Comparison of ENCODE assay signal across 8 mouse cellular contexts in the genomic region with DNA sequence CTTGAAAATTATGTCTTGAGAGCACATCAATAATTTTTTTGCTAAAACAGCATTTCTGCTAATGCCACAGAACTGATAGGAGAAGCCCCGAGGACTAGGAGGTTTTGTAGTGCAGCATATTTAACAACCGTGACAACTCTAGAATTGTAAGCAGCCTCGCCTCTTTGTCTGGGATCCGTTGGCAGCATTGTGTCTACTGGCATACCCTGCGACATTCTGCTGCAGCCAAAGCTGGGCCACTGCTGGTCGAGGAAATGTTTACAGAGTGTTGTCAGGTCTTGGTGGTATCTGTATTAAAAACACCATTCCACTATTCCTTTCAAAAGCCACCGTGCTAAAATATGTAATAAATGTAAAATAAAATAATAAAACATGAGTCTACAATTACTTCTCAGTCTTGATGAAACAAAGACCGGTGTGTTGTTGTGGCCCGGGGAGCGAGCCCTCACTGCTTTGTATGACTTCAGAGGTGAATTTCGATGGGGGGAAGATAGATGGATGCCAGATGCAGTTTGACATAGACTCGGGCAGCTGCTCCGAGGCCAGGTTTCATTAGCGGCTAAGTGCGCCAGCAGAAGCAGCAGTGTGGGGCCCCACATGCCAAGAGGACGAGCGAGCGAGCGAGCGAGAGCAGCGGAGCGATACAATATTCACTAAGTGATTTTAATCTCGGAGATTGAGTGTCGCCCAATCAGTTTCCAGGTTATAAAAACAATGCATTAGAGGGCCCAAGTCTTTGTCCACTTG.
A peak's percentile ranks its signal among the peaks of the same experiment; 100 is the strongest.
DNase-seq lines count a peak whose midpoint lies in the region; ATAC-seq and TF ChIP-seq lines count a peak whose summit lies in the region.

No protein-coding gene starts in this region.

- no peaks in the 10 kb centered on the region for H3K9me3 ChIP-seq in limb, embryonic 12.5 days

- H3K4me3 ChIP-seq in limb, embryonic 12.5 days (replicated peaks), result no peak overlapping the region
- H3K4me3 ChIP-seq in thymus, adult 2 months (ENCODE audit: control insufficient read depth, insufficient read depth, low read length), result no peak overlapping the region

- H3K36me3 ChIP-seq in limb, embryonic 12.5 days, result no peaks in the 10 kb centered on the region
- H3K36me3 ChIP-seq in thymus, adult 2 months (ENCODE audit: control insufficient read depth, insufficient read depth, low read length), result no peaks in the 10 kb centered on the region

- peak overlapping the region; percentile 77 for H3K27ac ChIP-seq in limb, embryonic 12.5 days
- H3K27ac ChIP-seq in thymus, adult 2 months (ENCODE audit: control insufficient read depth, insufficient read depth, low read length), result no peak overlapping the region

- H3K9ac ChIP-seq in limb, embryonic 12.5 days (replicated peaks), result no peak overlapping the region

- TF ChIP-seq POLR2A in thymus, adult 2 months (IDR thresholded peaks at IDR 0.05; ENCODE audit: control insufficient read depth, extremely low read depth, insufficient read depth, low read length, poor library complexity), result no peak

- peaks cover 16% of the 10 kb centered on the region for H3K4me1 ChIP-seq in limb, embryonic 12.5 days (replicated peaks)
- H3K4me1 ChIP-seq in thymus, adult 2 months (replicated peaks; ENCODE audit: control insufficient read depth, insufficient read depth, low read length), result no peaks in the 10 kb centered on the region

- WGBS in limb, embryonic 12.5 days, result 37% methylated on average over 24 of the region's 24 CpGs
- WGBS in thymus, adult 2 months, result 96% methylated on average over 24 of the region's 24 CpGs

- no peak for TF ChIP-seq CTCF in thymus, adult 2 months (IDR thresholded peaks at IDR 0.05; ENCODE audit: borderline replicate concordance, control insufficient read depth, extremely low read depth, insufficient read depth, low read length, poor library complexity)

- ATAC-seq in frontal cortex, adult (ENCODE audit: low TSS enrichment), result no peak
- ATAC-seq in limb, embryonic 12.5 days (ENCODE audit: insufficient number of reproducible peaks, insufficient read depth, low FRiP score, low TSS enrichment, low read depth), result peak; percentile 71

- peak; percentile 8 to 46 for DNase-seq in frontal cortex, adult 2 months (ENCODE audit: extremely low spot score in 1 of 2, low spot score in 1 of 2)
- peak; percentile 80 for DNase-seq in embryo, embryonic 10.5 days (ENCODE audit: low spot score)
- peak; percentile 15 to 28 for DNase-seq in heart, postnatal 14 days
- peak; percentile 63 for DNase-seq in retina, postnatal 1 day
- no peak for DNase-seq in urinary bladder, postnatal 36 days (ENCODE audit: low spot score in 2 of 2)
- no peak for DNase-seq in thymus, adult 2 months

- intact Hi-C loops in heart, postnatal 14 days (cut with DNase I), result no loop called here

- H3K27me3 ChIP-seq in limb, embryonic 12.5 days, result no peaks in the 10 kb centered on the region
- H3K27me3 ChIP-seq in thymus, adult 2 months (ENCODE audit: control insufficient read depth, insufficient read depth, low read length), result no peaks in the 10 kb centered on the region

- peak overlapping the region; percentile 45 for H3K4me2 ChIP-seq in limb, embryonic 12.5 days

Comparison
In these comparisons a context has a peak if more than half of its experiments do, and no peak if none do; other contexts are left out.
1. DNase-seq: peak in frontal cortex, adult 2 months (2 of 2), embryo, embryonic 10.5 days (single experiment), heart, postnatal 14 days (2 of 2) and retina, postnatal 1 day (single experiment); none in urinary bladder, postnatal 36 days (0 of 2) and thymus, adult 2 months (single experiment).